Mouse (Mus musculus): Measurements from ENCODE around the gene Tns2.
A peak's percentile ranks its signal among the peaks of the same experiment; 100 is the strongest.
"Not testable (repeated sequence)": the region's sequence is repeated elsewhere in the genome, so short reads cannot be mapped to it uniquely, and the experiment has no call there.

The Tns2 gene

DNA sequence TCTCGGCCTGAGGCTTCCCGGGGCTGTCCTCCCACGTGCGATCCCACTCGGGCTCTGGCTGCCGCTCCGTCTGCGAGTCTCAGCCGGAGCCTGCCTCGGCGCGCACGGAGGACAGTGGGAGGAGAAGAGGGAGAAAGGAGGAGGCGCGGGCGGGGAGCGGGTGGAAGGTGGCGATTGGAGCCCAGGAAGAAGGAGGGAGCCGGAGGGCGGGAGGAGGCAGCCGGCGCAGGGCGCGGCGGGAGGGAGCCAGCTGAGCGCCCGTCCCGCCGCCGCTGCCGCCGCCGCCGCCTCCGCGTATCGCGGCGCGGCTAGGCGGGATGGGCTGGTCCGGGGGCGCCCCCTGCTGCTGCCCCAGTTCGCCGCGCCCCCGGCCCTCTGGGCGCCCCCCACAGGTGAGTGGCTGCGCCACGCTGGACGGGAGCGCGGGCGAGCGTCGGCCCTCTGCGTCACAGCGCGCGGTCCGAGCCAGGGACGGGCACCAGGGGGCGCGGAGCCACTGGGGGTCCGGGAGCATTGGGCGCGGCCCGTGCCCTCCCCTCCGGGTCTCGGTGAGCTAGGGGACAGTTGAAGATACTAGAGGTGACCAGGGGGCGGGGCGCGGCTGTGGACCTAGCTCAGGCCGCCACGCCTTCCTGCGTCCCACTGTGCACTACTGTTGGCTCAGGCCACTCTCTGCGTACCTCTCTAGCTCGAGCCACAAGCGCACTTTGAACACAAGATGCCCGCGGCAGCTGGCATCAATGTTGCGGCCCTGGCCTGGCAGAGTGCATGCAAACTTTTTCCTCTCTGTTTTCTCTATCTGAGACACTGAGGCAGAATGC is at the start of gene Tns2:
Tns2 (plus strand) TSS at position 253 of the 821 bp plus-strand sequence.
- DNase-seq (ENCODE audit: low read depth) = peak; percentile 91

DNA sequence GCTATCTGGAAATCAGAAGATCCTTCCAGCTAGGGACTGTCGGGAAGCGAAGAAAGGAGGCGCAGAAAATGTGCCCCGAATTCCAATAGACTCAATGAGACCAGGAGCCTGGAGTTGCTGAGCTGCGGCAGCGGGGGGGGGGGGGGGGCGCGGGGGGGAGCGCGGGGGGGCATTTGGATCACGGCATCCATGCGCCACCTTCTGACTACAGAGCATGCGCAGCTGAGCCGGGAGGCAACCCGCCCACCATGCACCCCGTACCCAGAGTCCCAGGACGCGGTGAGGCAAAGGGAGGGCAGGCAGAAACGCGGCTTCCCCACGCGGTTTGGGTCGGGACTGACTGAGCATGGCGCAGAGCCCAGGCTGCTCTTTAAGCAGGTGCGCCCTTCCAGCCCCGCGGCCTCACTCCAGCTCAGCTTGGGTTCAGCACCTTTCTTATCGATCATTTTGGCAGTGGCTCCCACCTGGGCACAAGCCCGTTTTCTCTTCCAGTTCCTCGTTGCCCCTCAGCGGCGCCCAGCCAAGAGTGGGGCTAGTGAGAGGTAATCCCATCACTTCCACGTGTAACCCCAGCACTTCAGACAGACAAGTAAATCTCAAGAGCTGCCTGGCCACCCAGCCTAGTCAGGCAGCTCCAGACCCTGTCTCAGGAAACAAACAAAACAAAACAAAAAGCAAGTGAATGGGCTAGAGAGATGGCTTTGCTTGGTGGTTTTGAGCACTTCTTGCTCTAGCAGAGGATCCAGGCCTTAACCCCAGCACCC is 48.1 kb upstream of the Tns2 start:
- peak; percentile 52 for DNase-seq (ENCODE audit: low read depth)

DNA sequence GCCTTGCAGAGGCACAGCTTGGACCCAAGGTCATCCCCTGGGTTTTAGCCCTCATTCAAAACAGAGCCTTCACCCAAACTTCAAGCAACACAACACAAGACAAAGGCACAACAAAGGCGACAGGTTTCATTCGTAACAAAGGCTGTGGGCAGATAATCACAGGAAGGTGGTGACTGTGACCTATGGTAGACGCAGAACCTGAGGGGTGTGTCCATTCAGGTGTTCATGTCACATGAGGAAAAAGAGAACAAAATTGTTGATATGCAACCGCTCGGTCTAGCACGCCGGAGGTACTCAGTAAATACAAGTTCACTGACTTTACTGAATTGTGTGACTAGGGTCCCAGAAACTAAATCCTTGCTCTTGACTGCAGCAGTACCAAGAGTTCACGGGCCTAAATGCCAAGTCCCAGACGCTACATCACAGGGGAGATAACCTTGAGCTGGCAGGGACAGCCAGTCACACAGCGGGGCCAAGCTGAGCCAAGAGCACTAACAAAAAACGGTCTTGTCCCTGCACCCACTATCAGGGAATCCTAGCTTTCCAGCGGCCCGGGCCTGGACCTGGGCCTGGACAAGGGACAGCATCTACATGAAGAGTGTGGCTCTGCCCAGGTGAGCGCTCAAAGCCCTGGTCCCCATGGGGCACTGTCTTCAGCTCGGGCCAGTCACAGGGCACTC is 43.6 kb upstream of the Tns2 start:
- DNase-seq (ENCODE audit: low read depth) = no peak

DNA sequence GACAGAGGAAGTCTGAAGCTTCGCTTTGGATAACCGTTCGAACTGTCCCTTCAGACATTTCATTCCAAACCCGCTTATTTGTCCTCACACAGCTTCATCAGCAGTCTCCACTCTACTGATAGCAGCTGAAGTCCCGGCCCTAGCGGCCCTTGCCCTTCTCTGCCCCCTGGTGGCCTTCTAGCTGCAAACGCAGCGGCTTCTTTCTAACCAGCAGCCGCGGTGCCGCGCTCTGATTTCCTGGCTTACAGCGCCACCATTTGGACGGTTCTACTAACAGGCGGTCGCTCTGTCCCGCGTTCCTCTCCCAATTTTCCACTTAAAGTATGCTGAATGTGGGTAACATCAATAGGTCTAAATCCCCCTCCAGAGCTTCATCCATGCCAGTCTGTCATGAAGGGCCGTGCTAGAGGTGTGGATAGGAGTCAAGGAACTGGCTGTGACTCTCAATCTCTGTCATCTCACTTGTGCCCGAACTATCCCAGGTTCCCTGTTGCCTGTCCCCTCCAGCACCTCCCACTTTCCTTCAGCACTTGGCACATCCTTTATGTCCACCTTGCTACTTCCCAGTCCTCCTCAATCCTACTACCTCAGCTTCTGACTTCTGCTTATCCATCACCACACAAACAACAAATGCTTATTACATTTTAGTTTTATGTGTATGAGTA is 34.4 kb upstream of the Tns2 start:
- peak; percentile 98 for DNase-seq (ENCODE audit: low read depth)

DNA sequence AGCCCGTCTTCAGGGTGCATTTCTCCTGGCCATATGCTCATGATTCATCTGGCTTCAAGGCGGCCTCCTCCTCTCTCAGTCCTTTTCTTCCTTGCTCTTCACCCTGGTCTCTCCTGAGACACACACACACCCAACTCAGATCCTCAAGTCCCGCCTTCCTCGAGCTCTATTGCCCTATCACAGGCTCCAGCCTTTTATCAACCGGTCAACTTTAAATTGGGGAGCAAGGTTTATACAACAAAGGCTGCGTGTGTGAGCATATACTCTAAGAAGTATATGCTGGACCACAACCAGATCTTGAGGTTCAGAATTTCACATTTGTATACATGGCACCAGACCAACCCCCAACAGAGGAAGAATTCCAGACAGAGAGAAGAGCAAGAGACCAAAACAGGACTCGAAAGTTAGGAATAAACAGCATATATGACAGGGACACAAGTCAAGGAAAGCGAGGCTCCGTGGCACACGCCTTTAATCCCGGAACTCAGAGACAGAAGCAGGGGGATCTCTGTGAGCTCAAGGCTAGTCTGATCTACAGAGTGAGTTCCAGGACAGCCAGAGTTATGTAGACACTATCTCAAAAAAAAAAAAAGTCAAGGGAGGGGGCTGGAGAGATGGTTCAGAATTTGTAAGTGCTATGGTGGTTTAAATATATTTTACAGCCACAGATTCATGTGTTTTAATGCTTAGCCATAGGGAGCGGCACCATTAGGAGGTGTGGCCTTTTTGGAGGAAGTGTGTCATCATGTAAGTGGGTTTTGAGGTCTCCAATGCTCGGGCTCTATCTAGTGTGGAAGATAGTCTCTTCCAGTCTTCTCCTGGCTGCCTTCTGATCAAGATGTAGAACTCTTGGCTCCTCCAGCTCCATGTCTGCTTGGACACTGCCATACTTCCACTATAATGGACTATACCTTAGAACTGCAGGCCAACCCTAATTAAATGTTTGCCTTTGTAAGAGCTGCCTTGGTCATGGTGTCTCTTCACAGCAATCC is 29.4 kb upstream of the Tns2 start:
- no peak for DNase-seq (ENCODE audit: low read depth)

DNA sequence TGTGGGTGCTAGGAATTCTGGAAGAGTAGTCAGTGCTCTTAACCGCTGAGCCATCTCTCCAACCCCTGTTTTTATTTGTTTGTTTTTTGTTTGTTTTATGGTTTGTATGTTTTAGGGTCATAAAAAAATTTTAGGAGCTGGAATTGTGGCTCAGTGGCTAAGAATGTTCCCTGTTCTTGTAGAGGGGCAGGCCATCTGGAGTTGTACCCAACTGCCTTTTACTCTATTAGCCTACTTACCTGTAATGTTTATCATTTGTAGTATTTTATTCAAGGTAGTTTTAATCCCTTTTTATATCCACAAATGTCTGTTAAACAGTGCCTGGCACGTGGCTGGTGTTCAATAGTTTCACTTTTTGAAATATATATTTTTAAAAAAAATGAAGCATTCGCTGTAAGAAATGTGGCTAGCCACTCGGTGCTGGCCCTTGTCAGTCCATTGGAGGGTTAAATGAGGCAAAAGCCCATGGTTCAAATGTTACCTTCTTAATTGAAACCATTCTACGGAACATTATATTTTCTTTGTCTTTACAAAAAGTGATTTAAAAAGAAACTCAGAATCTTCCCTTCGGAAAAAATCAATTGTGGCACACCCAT is 27.2 kb upstream of the Tns2 start:
- no peak for DNase-seq (ENCODE audit: low read depth)

DNA sequence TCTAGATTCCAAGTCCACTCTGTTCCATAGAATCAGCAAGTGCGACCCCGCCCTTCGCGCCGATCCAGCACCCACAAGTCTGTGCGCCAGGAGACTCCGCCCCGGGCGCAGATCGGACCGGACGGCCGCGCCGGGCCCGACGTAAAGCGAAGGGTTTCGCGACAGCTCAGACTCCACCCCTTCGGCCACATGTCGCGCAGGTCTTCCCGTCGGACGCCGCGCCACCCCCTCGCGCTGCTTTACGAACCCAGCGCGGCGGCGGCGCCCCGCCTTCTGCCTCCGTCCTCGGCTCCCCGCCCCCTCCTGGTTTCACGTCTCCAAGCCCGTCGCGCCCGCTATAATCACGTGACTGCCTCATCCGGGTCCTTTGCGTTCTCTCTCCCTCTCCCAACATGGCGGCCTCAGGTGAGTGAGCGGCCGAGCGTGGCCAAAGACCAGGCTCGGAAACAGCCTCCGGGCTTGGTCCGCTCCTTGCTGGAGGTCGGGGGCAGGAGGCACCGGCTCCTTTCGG is 26.6 kb upstream of the Tns2 start, which contains the start of gene Eif4b:
Eif4b (plus strand) TSS at position 215 of the 511 bp plus-strand sequence.
- peak; percentile 100 for DNase-seq (ENCODE audit: low read depth)

DNA sequence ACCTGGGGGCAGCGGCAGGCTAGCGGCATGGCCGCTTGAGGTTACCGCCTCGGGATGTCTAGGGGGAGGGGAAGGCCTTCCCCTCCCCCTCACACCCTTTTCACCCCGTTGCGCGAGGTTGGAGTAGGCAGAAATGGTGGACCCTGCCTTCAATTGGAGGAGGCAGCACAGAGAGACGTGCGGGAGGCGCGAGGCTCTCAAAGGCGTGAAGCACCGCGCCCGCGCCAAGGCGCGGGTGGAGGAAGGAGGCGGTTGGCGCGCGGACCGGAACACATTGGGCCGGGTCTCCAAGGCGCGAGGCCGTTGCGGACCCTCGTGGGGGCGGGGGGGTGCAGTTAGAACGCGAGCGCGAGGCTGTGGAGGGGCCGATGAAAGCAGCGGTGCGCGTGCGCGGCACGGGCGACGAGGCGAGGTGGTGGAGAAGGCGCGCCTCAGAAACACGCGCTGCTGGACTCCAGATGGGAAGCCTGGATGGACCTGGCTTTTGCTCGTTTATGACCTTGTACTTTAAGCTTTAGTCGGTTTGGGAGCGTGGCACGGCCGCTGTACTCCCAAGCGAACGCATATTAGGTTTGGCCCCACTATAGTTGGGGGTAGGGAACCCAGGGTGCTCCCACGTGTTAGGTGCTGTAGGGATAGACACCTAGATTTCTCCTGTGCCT is 26.0 kb upstream of the Tns2 start:
- DNase-seq (ENCODE audit: low read depth) = peak; percentile 74

DNA sequence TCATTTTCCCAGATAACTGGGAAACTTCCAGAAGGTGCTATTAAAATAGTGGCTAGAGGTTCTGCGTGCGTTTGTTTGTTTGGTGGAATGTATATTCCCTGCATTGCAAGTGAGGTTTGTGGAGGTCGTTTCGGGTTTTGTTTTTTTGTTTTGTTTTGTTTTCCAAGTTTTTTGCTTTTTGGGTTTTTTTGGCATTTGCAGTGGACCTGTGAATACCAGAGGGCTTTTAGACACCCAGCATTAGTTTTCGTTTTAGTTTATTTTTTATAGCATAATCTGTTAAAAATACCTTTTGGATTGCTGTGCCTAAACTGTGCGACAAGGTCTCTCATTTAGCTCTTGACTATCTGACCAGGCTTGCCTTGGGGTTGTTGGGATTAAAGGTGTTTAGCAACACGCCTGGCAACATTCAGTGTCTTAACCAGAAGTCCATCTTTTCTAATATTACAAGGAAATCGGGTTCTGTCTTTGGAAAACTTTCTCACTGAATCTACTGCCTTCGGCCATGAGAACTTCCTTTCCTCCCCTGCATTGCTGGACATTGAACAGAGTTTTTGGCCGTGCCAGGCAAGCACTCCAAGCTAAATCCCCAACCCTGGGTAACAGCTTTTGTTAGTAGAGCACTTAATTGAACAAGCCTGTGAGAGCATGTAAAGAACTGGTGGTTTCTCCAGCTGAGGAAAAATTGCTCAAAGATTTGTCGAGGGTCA is 25.2 kb upstream of the Tns2 start:
- DNase-seq (ENCODE audit: low read depth) = no peak

DNA sequence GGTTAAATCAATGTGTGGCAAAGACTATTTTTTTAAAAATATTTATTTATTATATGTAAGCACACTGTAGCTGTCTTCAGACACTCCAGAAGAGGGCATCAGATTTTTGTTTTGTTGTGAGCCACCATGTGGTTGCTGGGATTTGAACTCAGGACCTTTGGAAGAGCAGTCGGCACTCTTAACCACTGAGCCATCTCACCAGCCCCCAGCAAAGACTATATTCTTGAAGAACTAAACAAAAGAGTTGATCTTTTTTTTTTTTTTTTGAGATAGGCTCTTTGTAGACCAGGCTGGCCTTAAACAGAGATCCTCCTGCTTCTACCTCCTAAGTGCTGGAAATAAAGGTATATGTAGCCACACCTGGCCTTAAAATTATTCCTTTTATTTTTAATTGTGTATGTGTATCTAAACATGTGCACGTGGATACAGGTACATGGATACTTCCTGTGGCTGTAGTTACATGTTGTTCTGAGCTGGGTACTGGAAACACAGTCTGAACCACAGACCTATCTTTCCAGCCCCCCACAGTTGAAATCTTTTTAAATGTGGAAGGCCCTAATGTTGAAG is 23.0 kb upstream of the Tns2 start:
- DNase-seq (ENCODE audit: low read depth) = no peak

DNA sequence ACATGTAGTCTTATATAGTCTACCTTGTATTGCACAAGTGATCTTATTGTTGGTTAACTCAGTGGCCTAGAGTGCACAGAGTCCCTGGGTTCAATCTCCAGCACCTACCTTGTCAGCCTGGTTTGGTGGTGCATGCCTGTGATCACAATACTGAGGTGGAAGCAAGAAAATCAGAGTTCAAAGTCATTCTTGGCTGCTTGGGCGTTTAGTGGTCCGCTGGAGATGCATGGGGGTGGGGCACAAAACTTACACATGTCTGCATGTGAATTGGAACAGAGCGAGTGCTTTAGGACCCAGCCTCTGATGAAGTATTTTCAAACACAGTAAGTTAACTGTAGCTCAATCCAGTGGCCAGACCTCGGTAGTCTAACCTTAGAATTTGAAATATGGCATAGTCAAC is 21.0 kb upstream of the Tns2 start:
- no peak for DNase-seq (ENCODE audit: low read depth)

DNA sequence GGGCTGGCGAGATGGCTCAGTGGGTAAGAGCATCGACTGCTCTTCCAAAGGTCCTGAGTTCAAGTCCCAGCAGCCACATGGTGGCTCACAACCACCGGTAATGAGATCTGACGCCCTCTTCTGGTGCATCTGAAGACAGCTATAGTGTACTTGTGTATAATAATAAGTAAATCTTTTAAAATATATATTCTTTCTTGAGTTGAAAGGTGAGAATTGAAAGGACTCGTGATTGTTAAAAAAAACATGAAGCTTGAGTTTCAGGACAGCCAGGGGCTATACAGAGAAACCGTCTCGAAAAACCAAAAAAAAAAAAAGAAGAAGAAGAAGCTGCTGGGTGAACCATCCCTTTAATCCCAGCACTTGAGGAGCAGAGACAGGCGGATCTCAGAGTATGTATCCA is 20.3 kb upstream of the Tns2 start:
- DNase-seq (ENCODE audit: low read depth) = not testable (repeated sequence)

DNA sequence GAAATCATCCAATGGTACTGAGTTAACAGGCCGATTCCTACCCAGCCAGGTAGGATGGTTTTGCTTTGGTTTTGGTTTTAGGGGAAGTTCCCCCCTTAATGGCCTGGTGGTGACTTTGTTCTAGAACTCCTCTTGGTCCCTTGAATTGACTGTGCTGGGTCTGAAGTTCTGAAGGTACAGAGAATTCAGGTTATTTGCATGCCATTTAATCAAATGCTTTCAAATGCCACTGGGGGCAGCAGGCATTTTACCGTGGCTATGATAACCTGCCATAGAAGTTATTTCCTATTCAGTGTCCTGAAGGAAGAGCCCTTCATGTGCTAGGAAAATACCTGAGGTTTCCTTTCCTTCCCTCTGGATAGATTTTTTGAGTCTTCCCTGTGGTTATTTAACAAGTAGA is 19.8 kb upstream of the Tns2 start:
- DNase-seq (ENCODE audit: low read depth) = no peak

DNA sequence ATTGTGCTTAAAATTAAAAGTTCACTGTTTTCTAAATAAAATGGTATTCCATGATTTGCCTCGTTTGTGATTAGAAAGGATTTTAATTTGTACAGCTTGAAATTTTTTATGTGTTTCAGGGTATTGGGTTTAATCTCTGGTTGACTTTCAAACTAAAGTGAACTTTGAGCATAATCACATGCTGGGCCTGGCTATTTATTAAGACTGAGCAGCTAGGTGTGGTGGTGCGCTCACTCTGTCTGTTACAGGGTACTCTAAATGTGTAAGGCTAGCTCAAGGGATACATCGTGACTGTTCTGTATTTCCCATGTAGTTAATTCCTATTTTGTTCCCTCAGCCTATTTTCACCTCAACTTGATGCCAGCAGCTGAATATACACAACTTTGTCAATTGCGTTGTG is 18.1 kb upstream of the Tns2 start:
- DNase-seq (ENCODE audit: low read depth) = no peak

DNA sequence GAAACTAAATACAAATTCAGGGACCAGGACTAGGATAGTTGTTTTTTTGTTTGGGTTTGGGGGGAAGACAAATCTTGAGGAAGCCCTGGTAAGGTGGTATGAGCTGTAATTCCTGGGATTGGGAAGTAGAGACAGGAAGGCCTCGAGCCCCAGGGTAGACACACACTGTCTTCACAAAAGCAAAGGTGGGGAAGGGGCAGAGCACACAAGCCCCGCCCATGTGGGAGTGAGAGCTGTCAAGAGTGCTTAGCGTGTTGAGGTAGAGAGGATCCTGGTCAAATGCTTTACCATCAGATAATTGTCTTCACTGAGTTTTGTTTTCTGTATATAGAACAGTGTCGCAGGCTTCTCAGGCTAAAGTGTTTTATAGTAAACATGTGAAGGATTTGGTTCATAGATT is 17.2 kb upstream of the Tns2 start:
- DNase-seq (ENCODE audit: low read depth) = no peak

DNA sequence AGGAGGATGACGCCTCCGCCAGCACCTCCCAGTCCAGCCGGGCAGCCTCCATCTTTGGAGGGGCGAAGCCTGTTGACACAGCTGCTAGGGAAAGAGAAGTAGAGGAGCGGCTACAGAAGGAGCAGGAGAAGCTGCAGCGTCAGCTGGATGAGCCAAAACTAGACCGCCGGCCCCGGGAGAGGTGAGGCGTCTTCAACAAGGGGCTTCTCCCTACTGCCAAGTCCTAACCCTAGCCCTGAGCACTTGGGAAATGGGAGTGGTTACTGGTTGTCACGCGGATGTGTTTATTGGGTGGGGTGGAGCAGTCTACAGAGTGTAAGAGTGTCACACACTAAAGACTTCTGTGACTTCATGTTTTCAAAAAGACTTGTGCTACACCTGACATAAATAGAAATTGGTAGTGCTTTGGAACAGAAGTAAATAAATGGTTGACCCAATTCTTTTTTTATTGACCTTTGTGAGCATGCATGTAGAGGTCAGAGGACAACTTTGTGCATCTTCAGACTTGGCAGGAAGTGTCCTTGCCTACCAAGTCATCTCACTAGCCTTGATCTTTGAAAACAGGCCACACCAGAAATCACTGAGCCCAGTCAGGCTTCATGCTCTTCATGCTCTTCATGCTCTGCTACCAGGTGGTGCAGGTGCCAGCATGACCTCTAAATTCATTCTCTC is 10.2 kb upstream of the Tns2 start:
- DNase-seq (ENCODE audit: low read depth) = no peak

DNA sequence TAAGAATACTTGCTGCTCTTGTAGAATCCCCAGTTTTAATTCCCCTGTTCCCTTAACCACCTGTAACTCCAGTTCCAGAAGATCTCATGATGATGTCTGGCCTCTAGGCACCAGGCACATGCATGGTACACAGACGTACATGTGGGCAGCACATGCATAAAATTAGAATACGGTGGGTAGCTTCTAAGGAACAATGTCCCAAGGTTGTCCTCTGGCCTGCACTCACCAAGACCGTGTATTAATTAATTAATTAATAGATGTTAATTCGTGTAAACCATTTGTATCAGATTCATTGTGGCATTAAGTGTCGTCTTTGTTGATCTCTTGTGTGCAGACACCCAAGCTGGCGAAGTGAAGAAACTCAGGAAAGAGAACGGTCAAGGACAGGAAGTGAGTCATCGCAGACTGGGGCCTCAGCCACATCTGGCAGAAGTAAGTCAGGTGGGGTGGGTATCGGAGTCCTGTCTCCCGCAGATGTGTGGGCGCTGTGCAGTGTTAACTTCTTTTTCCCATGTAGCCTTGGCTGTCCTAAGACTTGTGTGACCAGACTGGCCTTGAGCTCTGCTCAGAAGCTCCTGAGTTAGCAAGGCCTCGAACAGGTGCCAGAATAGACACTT is 9.0 kb upstream of the Tns2 start:
- DNase-seq (ENCODE audit: low read depth) = peak; percentile 50

DNA sequence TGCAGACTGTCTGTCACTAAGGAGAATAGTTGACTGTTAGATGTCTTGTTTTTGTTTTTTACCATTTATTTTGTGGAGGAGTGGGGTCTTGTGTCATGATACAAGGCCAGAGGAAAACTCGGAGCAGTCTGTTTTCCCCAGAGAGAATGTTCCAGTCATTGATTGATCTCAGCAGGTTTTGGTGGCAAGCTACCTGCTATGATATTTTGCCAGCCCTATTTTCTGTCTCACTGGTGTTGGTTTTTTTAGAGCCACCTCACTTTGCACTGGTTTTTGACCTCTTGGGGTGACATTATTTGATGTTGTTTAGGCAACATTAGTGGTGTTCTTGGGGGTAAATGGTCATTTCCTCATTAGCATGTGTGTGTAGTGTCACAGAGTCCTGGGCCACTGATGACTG is 8.5 kb upstream of the Tns2 start:
- no peak for DNase-seq (ENCODE audit: low read depth)

Measured in NIH3T3 (cell line).